Mouse (Mus musculus): Measurements from ENCODE around the gene Spata1.

Spata1 gene

GRCm38 (mm10) chr3:146419534-146419933 is 80.0 kb downstream of the Spata1 start:
- DNase-seq (ENCODE audit: low read depth), result no peak

- no peak for DNase-seq (ENCODE audit: low read depth)
Measured at GRCm38 (mm10) chr3:146418901-146419300, 80.7 kb downstream of the Spata1 start.

GRCm38 (mm10) chr3:146417873-146418272 is 81.7 kb downstream of the Spata1 start:
- no peak for DNase-seq (ENCODE audit: low read depth)

GRCm38 (mm10) chr3:146414555-146414954 is 85.0 kb downstream of the Spata1 start:
- DNase-seq (ENCODE audit: low read depth), result no peak

GRCm38 (mm10) chr3:146413992-146414391 is 85.6 kb downstream of the Spata1 start:
- DNase-seq (ENCODE audit: low read depth), result no peak

- no peak for DNase-seq (ENCODE audit: low read depth)
Measured at GRCm38 (mm10) chr3:146413016-146413415, 86.5 kb downstream of the Spata1 start.

GRCm38 (mm10) chr3:146412480-146412879 is 87.1 kb downstream of the Spata1 start:
- no peak for DNase-seq (ENCODE audit: low read depth)

GRCm38 (mm10) chr3:146412008-146412407 is 87.5 kb downstream of the Spata1 start:
- no peak for DNase-seq (ENCODE audit: low read depth)

GRCm38 (mm10) chr3:146410114-146410513 is 89.4 kb downstream of the Spata1 start:
- peak; percentile 40 for DNase-seq (ENCODE audit: low read depth)
